Mouse (Mus musculus) heart, postnatal 10 days (tissue): ENCODE measurements around the gene Ptpru. TPM values are rescaled to one million over a fixed set of nuclear protein-coding genes. Genes with fewer than 3 reads are reported as not detected.

ENCODE experiments used
- DNase-seq, 2 experiments: peaks; one replicate each; pipeline ENCODE4 v3.0.0; 2021
- intact Hi-C: fragments of 180-260 bp; cut with DNase I; formaldehyde crosslinking; loops from one replicate; pipeline ENCODE4 v1.15.1; 2025
- total RNA-seq, 2 experiments: library from RNA; stranded (reverse); gene quantifications; 2 replicates each; pipeline ENCODE4 v1.2.3; 2021

The Ptpru gene
- total RNA-seq, 2 experiments from 2014 or later, result 2.0 to 3.0 TPM

DNA sequence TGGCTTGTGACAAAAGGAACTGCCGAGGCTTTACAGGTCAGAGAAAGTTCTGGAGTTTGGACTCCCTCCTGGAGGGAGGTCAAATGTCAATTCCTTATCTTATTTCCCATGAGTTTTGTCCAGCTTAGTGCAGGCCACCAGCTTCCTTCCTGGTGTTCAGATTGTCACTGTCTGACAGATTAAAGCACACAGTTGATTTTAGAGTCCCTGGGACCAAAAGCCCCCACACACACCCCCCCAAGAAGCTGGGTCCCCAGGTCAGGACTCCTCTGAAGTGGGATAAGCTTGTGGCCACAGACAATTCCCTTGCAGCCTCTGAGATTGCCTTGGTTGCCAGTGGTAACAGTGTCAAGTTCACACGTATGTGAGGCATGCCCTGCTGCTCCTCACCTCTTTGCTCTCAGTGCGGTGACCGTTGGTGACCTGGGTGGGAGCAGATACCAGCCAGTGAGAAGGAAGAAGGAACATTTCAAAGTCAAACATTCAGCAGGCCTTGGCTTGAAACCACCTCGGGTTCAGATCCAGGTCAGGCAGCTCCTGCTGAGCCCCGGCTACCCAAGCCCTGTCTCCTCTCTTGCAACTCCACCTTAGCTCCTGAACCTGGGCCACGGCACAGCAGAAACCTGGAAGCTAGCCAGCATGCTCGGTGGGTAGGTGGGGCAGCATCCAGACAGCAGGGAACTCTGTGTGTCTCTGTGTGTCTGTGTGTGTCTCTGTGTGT is 115.8 kb downstream of the Ptpru start:
- intact Hi-C loops, result loop anchor here (5.0 kb wide), 1 partner anchor 60 kb away; no protein-coding TSS in a partner anchor
- peak; percentile 11 for DNase-seq

DNA sequence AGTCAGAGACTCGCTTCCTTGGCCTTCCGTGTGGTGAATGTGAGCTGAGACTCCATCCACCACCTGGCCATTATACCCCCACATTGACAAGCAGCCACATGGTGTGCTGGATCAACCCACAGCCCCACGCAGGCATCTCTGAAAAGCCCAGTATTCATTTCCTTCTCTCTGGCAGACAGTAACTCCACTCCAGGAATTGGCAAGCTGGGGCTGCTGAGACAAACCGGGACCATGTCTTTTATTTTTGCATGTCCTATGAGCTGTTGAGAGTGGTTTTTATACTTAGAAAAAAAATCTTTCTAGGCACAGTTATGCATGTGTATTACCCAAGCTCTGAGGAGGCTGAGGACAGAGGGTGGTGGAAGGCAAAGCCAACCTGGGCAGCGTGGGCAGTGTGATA is 118.9 kb downstream of the Ptpru start:
- intact Hi-C loops, result no loop called here
- DNase-seq, result no peak

Other genes with a start within 250 kb of the Ptpru start
- 10 to 100 TPM; 31.7 to 33.2 TPM for gene Mecr, start 5.2 kb upstream of the Ptpru start, total RNA-seq
- gene Srsf4, start 35.3 kb upstream of the Ptpru start, total RNA-seq, result 10 to 100 TPM; 53.6 to 53.7 TPM
- gene Tmem200b, start 83.5 kb upstream of the Ptpru start, total RNA-seq, result 10 to 100 TPM; 11.3 to 14.4 TPM
- gene Gm10300, start 236.4 kb upstream of the Ptpru start, total RNA-seq, result under 1 TPM in 1 of 2 experiments, not detected in 1; 0.10 TPM
- gene Epb41, start 237.0 kb upstream of the Ptpru start, total RNA-seq, result 100 to 1,000 TPM in 1 of 2 experiments, 10 to 100 TPM in 1; 86.0 to 131 TPM